Mouse (Mus musculus) left cerebral cortex, postnatal 36 days (tissue): ENCODE data around the gene Polr1d. TPM values are rescaled to one million over a fixed set of nuclear protein-coding genes. Genes with fewer than 3 reads are reported as not detected.

ENCODE experiments used
- DNase-seq, 2 experiments: peaks; one replicate each; pipeline ENCODE4 v3.0.0; 2021 to 2022; ENCODE audit warnings: low spot score in 2 of 2, mixed read lengths in 1 of 2
- intact Hi-C: fragments of 180-260 bp; cut with DNase I; formaldehyde crosslinking; loops from one replicate; pipeline ENCODE4 v1.15.1; 2025
- total RNA-seq, 2 experiments: library from RNA; stranded (reverse); gene quantifications; 2 replicates each; pipeline ENCODE4 v1.2.3; 2021

The Polr1d gene
- total RNA-seq, 2 experiments from 2014 or later: 61.3 to 78.1 TPM

DNA sequence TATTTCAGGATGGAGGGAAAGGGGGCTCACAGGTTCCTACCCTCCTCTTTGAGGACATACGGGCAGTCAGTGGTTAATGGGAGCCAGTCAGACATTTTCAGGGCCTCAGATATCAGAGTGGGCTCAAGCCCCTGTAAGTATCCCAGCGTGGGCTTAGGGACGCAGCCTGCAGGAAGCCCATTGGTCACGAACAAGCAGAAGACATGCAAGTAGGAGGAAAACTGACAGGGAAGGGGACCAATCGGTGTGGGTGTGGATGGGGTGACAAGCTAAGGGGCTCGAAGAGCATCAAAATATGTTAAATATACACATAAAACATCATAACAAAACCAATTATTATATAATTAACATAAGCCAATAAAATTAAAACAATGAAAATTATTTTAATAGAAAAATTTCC lies 22.5 kb upstream of the Polr1d start:
- intact Hi-C loops: no loop called here

DNA sequence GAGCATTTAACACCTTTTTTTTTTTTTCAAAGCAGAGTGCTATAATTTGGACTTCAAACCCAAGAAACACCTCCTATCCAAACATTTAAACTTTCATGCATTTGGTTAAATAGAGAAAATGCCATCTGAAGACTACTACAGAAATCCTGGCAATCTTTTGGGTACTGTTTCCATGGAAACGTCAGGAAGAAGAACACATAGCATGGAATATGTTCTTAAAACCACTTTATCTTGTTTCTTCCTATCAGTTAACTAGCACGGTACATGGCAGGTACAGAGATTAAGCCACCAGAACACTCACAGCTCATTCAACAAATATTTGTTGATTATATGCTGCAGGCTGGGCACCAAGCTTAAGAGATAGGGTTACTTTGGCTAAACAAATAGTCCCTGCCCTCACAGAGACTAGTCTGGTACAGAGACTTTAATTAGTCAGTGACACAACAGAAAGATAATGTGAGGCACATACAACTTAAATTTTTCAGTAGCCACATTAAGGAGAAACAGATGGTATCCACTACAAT lies 22.0 kb upstream of the Polr1d start:
- intact Hi-C loops: no loop called here
- no peak for DNase-seq

More for the DNA sequence above, 22.5 kb upstream of the Polr1d start:
- DNase-seq: no peak

DNA sequence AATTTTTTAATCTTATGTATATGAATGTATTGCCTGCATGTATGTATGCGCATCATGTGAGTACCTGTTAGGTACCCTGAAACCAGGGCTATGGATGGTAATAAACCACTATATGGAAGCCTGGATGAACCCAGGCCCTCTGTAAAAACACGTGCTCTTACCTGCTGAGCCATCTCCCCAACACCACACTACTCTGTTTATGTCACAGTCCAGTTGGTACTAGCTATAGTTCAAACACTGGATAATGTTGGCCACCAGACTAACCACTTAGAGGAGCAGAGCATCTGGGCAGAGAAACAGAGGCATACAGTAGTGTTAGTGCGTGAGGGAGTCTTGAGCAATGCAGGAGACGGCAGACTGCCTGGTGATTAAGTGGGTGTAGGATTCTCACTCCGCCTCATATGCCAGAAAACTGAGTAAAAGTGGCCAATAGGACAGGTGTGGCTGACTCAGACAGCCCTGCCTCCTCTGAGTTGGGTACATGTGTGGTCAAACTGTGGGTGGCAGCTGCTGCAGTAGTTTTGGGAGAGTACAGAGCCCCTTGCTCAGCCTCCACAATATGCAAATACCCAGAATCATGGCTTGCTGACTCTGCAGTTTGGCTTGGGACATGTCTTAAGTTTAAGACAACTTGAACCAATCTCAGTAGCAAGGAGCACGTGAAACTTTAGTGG lies 21.1 kb upstream of the Polr1d start:
- intact Hi-C loops: no loop called here
- peak; percentile 65 to 67 for DNase-seq

DNA sequence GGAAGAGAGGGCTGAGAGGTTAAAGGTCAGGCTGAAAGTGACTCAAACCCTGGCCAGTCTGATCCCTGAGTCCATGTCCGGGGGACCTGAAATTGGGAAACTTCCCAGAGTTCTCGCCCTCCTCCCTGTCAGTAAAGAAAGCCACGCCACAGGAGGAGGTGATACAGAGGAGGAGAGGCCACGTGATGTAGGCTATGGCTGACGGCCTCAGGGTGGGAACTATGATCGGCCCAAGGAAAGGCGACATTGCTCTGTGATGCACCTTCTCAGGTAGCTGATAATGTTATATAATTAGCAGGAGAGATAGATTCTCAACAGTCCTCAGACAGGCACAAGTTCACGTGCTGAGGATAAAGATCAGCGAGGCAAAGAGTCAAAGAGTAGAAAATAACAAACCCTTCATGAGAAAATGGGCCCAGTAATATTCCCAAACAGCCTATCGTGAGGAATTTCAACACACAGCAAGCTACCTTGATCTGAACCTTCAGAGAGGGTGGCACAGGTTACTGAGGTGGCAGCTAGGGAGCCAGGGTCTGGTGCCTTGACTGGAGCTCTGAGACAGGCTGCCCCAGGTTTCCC lies 20.0 kb upstream of the Polr1d start:
- no peak for DNase-seq
- intact Hi-C loops: no loop called here

DNA sequence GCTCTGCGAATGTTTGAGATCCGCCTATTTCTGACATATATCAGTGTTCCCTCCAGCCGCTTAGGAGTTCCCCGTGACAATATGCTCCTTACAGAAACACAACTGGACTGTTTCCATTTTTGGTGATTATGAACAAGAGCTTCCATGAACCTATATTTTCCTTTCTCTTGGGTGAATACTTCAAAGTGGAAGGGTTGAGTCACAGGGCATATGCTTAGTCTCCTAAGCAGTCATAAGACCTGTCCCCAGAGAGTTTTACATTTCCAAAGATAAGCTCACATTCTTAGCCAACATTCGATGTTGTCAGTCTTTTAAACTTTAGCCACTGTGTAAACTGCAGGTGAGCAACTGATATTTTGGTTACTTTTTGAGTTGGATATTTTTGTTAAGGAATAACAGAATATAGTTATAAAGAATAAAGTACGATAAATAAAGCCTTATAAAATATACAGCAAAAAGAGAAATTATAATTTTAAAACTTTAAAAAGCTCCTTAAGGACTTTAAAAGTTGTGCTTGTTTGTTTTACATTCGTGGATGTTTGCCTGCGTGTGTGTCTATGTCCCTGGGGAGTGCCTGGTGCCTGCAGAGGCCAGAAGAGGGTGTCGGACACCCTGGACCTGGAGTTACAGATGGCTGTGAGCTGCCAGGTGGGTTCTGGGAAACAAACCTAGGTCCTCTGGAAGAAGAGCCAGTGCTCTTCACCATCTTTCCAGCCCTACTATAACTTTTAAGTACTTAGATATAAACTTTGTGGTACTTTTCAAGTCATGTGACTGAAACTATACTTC lies 19.0 kb upstream of the Polr1d start:
- intact Hi-C loops: no loop called here
- DNase-seq: no peak

DNA sequence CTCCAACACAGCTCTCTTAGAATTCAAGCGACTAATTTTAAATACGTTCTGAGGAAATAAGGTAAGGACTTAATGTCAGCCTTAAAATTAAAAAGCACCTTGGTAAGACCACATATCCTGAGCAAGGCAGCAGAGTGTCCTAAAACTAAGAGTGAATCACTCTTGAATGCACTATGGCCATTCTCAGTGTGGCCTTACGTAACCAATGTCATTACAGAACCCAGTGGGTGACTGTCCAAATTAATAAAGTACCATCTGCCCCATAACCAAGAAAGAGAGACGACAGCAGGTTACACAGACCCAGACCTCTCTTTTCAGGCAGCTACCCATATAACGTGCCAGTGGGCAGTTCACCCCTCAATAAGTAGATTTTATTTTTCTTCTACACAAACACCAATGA lies 18.2 kb upstream of the Polr1d start:
- intact Hi-C loops: no loop called here
- DNase-seq: no peak

DNA sequence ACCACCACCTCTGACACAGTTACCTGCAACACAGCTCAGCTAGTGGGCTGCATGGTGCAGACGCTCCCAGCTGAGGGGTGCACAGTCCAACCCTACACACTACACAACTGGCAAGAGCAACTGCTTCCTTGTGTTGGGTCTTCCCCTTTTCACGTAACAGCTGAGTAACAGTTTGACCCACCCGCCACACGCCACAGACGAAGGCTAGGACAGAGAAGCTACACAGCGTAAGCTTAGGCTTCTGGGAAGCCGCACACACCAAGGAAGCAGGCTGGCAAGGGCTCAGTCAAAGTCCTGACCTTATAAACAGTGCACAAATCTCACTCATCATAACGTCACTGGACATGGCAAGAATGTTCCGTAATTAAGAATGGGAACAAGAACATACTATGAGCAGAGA lies 17.5 kb upstream of the Polr1d start:
- no peak for DNase-seq
- intact Hi-C loops: no loop called here

DNA sequence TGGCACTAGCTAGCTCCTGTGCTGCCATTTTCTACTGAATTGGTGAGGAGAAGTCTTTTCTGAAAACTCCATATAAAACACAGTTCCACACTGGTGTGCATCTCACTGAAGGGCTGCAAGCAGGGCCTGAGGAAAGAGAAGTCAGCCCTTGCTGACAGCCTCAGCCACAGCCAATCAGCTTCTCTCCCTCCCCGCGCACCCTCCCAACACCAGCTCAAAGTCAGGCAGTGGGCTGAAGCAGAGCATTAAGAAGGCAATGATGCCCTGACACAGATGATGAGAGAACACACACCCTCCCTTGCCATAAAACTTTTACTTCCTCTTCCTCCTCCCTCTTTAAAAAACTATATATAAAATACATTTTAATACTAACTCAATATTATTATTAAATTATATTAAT lies 16.8 kb upstream of the Polr1d start:
- no peak for DNase-seq
- intact Hi-C loops: no loop called here

DNA sequence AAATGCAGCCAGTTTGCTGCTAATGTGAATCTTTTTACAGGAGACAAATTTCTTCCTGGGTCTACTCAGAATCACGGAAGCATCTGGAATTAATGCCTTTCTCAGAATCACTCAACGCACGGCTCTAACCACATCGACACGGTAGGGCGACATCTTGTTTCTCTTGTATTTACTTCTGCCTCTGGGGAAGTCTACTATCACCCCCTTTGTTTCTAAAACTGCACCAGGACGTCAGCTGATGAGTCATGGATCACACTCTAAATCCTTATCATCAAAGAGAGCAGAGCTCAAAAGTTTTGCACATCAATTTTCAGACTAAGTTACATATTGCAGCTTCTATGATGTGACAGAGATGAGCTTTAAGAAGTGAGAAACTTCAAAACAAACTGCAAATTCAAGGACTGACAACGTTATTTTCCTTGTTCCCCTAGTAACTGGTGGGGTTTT lies 13.6 kb upstream of the Polr1d start:
- intact Hi-C loops: no loop called here
- DNase-seq: no peak

DNA sequence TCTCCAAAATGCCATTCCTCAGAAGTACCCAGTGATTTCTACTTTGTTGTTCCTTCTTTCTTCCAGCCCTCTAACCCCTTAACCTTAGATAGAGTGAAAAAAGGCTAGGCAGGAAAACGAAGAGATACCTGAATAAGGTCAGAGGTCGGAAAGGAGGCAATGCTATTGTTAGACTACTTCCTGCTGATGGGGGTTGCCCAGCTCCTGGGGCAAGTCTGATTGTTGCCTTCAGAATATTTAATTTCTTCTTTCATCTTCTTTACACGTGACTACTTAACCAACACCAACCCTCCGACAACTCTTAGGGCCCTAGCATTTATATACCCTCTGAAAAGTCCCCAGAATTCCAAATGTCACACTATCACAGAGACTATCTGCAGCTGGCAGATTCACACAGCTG lies 10.7 kb upstream of the Polr1d start:
- intact Hi-C loops: no loop called here

DNA sequence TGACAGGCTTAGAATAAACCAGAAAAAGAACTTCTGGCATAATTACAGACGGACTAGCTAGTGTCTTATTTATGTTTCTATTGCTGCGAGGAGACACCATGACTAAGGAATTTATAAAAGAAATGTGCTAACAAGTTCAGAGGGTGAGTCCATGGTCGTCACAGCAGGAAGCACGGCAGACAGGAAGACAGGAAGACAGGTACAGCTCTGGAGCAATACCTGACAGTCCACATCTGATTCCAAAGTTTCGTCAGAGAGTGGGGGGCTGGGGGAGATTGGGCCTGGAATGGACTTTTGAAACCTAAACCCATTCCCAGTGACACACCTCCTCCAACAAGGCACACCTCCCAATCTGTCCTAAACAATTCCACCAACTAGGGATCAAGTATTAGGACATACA lies 9.9 kb upstream of the Polr1d start:
- no peak for DNase-seq
- intact Hi-C loops: no loop called here

More for the DNA sequence above, 10.7 kb upstream of the Polr1d start:
- no peak for DNase-seq

DNA sequence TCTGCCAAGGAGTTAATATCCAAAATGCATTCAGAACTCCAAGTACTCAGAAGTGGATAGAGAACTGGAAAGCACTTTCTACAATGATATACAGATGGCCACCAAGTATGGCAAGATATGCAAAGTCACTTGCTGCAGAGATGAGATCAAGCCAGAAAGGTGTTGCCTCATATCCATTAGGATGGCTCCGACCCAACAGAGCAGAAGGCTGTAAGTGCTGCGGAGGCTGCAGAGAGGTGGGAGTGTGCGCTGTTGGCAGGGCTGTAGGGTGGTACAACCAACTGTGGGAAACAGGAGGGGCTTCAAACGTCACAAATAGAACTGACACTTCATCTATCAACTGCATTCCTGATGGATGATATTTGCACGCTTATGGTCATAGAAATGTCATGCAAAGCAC lies 8.0 kb upstream of the Polr1d start:
- intact Hi-C loops: no loop called here
- DNase-seq: peak in 1 of 2 experiments; percentile 38

DNA sequence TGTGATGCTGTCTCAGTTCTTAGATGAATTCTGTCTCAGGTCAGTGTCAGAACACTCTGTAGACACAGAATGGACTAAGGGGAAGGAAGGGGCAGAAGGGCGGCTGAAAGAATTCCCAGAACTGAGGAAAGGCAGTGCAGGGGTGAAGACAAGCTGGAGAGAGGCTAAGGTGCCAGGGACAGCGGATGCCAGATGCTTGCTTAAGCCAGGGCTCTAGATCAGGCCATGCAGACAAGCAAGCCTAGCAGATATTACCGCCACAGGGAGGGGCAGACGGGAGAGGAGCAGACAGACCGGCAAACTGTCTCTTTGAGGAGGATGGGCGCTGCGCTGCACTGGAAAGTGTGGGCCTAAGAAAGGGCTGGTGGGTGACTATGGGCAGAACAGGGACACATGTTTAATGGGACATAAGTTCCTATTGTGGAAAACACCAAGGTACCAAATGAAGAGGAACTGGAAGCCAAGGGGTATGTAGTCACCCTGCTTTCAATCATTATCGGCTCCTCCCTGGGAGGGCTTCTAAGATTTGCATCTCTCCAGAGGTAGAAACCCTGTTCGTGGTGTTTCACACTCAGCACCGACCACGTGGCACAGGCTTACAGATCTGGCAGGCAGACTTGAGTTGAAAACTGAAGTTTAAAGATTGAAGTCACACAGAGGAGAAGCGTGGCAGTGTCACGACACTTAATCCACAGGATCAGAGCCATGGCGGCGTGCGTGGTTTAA lies 5.9 kb upstream of the Polr1d start:
- intact Hi-C loops: no loop called here
- DNase-seq: no peak

DNA sequence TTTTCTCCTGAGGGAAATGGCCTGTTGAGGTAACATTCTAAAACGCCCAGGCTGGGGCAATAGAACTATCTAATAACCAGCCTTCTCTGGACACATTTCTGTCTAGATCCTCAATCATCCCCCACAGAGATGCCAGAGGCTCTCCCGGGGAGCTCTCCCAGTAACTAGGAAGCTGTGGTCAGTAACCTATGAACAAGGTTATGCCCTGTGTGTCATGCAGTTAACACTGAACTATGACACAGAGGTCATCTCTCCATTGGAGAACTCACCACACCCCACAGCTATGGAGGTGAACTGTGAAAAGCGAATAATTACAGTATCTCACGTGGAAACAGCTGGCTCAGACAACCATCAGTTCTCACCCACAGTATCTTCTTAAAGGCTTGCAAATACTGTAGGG lies 5.0 kb upstream of the Polr1d start:
- DNase-seq: no peak
- intact Hi-C loops: no loop called here

DNA sequence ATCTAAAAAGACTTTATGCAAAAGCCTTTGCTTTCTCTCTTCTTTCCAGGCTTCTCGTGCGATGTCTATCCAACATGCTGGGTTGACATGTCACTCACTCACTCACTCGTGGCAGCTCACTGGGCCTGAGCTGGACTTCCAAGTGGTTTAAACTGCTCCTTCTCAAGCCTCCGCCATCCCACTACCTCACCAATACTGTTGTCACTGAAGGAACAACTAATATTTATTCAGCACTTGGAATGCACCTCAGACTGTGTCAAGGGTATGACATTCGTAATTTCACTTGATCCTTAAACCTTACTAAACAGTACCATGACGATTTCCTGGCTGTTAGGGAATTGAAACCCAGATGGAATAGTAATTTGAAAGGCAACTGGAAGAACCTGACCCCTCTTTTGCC lies 3.0 kb upstream of the Polr1d start:
- intact Hi-C loops: no loop called here
- DNase-seq: no peak

DNA sequence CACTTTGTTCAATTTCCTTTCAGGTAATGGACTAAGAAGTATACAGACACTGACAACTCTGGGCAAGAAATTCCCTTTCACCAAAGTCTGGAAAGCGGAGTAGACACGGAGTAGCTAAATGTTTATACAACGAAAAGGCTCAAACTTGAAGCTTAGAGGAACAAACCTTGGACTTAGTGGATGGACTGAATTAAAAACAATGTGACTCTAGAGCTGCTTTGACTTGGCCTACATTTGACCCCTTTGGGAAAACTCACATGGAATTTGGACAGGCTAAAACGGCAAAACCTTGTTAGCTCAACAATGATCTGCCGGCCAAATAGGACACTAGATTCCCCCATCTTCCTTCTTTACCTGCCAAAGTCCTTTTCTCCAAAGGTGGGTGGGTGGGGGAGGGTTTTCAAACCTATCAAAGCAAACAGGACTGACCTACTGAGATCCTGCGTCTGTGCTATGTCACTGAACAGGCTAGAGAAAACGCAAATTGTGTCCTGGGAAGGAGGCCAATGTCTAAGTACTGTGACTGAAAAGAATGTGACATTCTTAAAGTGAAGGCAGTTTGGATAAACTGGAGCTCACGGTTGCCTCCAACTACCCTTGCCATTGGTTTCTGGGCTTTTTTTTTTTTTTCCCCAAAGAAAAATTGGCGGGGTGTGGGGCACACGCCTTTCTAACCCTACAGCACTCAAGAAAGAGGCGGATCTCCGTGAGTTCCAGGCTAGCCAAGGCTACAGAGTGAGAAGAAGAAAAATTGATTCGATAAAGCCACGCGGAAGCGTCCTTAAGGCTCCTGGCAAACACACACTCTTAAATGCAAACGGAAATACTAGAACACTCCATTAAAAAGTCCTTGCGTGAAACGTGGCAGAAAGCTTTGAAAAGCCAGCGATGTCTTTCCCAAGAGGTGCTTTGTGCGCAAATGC lies 1.5 kb upstream of the Polr1d start:
- DNase-seq: no peak
- intact Hi-C loops: loop anchor here (2.0 to 5.0 kb wide), 3 partner anchors 39 to 128 kb away; partner anchors contain the start of gene Gtf3a

DNA sequence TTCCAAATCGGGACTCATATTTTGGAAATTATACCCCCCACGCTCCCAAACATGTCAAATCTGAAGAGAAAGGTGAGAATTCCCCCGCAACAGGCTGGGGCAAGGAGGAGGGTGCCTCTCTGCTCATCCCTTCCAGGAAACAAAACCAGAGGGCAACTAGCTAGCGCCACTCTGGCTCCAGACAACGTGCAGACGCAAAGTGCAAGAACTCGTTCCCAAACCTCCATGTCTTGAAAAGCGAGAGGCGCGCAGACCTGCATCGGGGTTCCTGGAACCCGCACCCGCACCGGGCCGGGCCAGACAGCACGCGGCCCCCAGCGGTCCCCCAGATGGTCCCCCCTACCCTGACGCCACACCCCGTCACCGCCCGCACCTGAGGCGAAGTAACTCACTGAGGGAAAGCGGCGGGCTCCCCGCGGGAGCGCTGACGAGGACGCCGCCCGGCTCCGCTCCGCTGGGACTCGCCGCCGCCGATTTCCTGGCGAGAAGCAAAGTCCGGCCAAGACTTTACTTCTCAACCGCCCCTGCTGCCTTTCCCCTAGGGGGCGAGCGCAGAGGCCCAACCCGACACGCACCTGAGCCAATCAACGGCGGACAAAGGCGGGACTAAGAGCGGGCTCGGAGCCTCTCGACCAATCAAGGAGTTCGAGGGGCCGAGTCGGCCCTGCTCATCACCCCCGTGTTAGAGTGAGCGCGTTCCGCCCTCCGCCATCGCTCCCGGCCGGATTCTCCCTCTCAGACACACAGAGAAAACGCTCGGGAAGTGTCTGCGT lies 638 bp upstream of the Polr1d start, which contains the start of gene Lnx2:
Lnx2 (minus strand) TSS at position 561 of the 773 bp plus-strand sequence.
- DNase-seq: peak; percentile 98
- intact Hi-C loops: loop anchor here (2.0 to 5.0 kb wide), 3 partner anchors 39 to 129 kb away; partner anchors contain the start of gene Gtf3a
